Mouse (Mus musculus) urinary bladder, adult 2 months (tissue): ENCODE data around the gene Vmn2r39. TPM values are rescaled to one million over a fixed set of nuclear protein-coding genes. Genes with fewer than 3 reads are reported as not detected.
"Not testable (repeated sequence)": the region's sequence is repeated elsewhere in the genome, so short reads cannot be mapped to it uniquely, and the experiment has no call there.

Experiments
- DNase-seq: peaks from one replicate; pipeline ENCODE4 v3.0.0; 2022; ENCODE audit warnings: low spot score
- polyA plus RNA-seq: library from polyadenylated mRNA; depleted of rRNA; stranded (reverse); fragments of >200 nt; gene quantifications from 2 replicates; pipeline ENCODE4 v1.2.3, GENCODE M21; 2012; rRNA removed

Gene Vmn2r39
- polyA plus RNA-seq, result not detected in 2 replicates

- not testable (repeated sequence) for DNase-seq
These were observed at the start of gene Vmn2r39 for GRCm38 (mm10) chr7:9030698-9031097. TSS of gene Vmn2r39 (minus strand) at chr7:9030798.

- DNase-seq, result not testable (repeated sequence)
These were observed 34.8 kb upstream of the Vmn2r39 start for GRCm38 (mm10) chr7:9065353-9065752.

Other genes starting within 250 kb of the Vmn2r39 start
- not detected in 2 replicates for gene Vmn2r40, start 99.4 kb downstream of the Vmn2r39 start, polyA plus RNA-seq
- gene Vmn2r38, start 67.1 kb upstream of the Vmn2r39 start, polyA plus RNA-seq, result not detected in 2 replicates
- not detected in 2 replicates for gene Vmn2r37, start 192.9 kb upstream of the Vmn2r39 start, polyA plus RNA-seq